Mouse (Mus musculus) forebrain, embryonic 15.5 days (tissue): ENCODE measurements at regions not wholly inside any gene's neighbourhood (a gene's known extent, or its start where the extent isn't known, plus 50 kb on each side); places are given as distances from the start of the nearest gene placed in this dataset.
A peak's percentile ranks its signal among the peaks of the same experiment; 100 is the strongest.

Experiments
- ATAC-seq: fragments of 200-750 bp; cut with Nextera tagmentation; replicated peaks from 2 replicates; pipeline ENCODE4 v1.8.0; 2017; ENCODE audit warnings: mild to moderate bottlenecking, moderate TSS enrichment, moderate library complexity
- H3K27ac ChIP-seq: fragments of 300-500 bp; sonication (generic); replicated peaks from 2 replicates; pipeline ENCODE4 v1.5.1; 2015; ENCODE audit warnings: mild to moderate bottlenecking, inconsistent platforms
- H3K27me3 ChIP-seq: fragments of 300-500 bp; sonication (generic); 2 replicates; pipeline ENCODE4 v1.6.1; 2015; ENCODE audit warnings: inconsistent platforms
- H3K36me3 ChIP-seq: fragments of 300-500 bp; sonication (generic); 2 replicates; pipeline ENCODE4 v1.6.1; 2015; ENCODE audit warnings: mild to moderate bottlenecking, inconsistent platforms
- H3K4me1 ChIP-seq: fragments of 300-500 bp; sonication (generic); 2 replicates; pipeline ENCODE4 v1.6.1; 2015; ENCODE audit warnings: inconsistent platforms
- H3K4me2 ChIP-seq: fragments of 300-500 bp; sonication (generic); replicated peaks from 2 replicates; pipeline ENCODE4 v1.6.1; 2015; ENCODE audit warnings: mild to moderate bottlenecking, inconsistent platforms
- H3K4me3 ChIP-seq: fragments of 300-500 bp; sonication (generic); 2 replicates; pipeline ENCODE4 v1.5.1; 2015; ENCODE audit warnings: mild to moderate bottlenecking, inconsistent platforms
- H3K9ac ChIP-seq: fragments of 300-500 bp; sonication (generic); replicated peaks from 2 replicates; pipeline ENCODE4 v1.6.1; 2015; ENCODE audit warnings: mild to moderate bottlenecking, inconsistent platforms
- H3K9me3 ChIP-seq: fragments of 300-500 bp; sonication (generic); 2 replicates; pipeline ENCODE4 v1.6.1; 2016; ENCODE audit warnings: inconsistent platforms
- WGBS: fragments of 180-500 bp; shearing (Covaris S2); methylation state at CpG from one replicate; pipeline ENCODE4 v1.1.7; 2015; ENCODE audit warnings: mixed read lengths; 5-methylcytosine and 5-hydroxymethylcytosine counted together

- Histone ChIP-seq H3K9me3 (no peaks in the 10 kb centered on the region), H3K4me3 (no peak overlapping the region), H3K27me3 (peaks cover 11% of the 10 kb centered on the region), H3K4me2 (no peak overlapping the region), H3K4me1 (peaks cover 10% of the 10 kb centered on the region; the same call in 1 of the 2 replicates), H3K27ac (no peak overlapping the region), H3K9ac (no peak overlapping the region), H3K36me3 (no peaks in the 10 kb centered on the region)
- no peak for ATAC-seq
- 80% methylated on average over 5 of the region's 5 CpGs for WGBS
Observed at GRCm38 (mm10) chr6:28986756-28987155, 73.3 kb upstream of the Lep start.

- Histone ChIP-seq H3K9me3 (no peaks in the 10 kb centered on the region), H3K9ac (no peak overlapping the region), H3K4me3 (no peak overlapping the region), H3K4me2 (no peak overlapping the region), H3K27ac (no peak overlapping the region), H3K27me3 (peaks cover 7% of the 10 kb centered on the region; the same call in 1 of the 2 replicates), H3K4me1 (peaks cover 5% of the 10 kb centered on the region; the same call in 1 of the 2 replicates), H3K36me3 (no peaks in the 10 kb centered on the region)
- no peak for ATAC-seq
- WGBS: 64% methylated on average over 7 of the region's 7 CpGs
Observed at GRCm38 (mm10) chr6:28987386-28987785, 72.6 kb upstream of the Lep start.

- Histone ChIP-seq H3K9ac (no peak overlapping the region), H3K36me3 (no peaks in the 10 kb centered on the region), H3K4me2 (no peak overlapping the region), H3K27ac (no peak overlapping the region), H3K9me3 (no peaks in the 10 kb centered on the region), H3K27me3 (no peaks in the 10 kb centered on the region), H3K4me3 (no peak overlapping the region), H3K4me1 (0 out of 2 replicates have a peak, but pooled peaks cover 3% of the 10 kb centered on the region)
- 56% methylated on average over 10 of the region's 10 CpGs for WGBS
- peak; percentile 29; the same call in 1 of the 2 replicates for ATAC-seq
Observed at GRCm38 (mm10) chr6:28989433-28989832, 70.6 kb upstream of the Lep start.

- Histone ChIP-seq H3K4me1 (0 out of 2 replicates have a peak, but pooled peaks cover 3% of the 10 kb centered on the region), H3K9ac (no peak overlapping the region), H3K4me3 (no peak overlapping the region), H3K4me2 (no peak overlapping the region), H3K9me3 (no peaks in the 10 kb centered on the region), H3K36me3 (no peaks in the 10 kb centered on the region), H3K27me3 (no peaks in the 10 kb centered on the region), H3K27ac (no peak overlapping the region)
- WGBS: 73% methylated on average over 5 of the region's 5 CpGs
- ATAC-seq: no peak
Observed at GRCm38 (mm10) chr6:28990210-28990609, 69.8 kb upstream of the Lep start.

GRCm38 (mm10) chr6:28994481-28994880 lies 65.5 kb upstream of the Lep start:
- no peaks in the 10 kb centered on the region for H3K9me3 ChIP-seq
- H3K4me2 ChIP-seq: no peak overlapping the region
- no peak for ATAC-seq
- H3K36me3 ChIP-seq: no peaks in the 10 kb centered on the region
- H3K4me3 ChIP-seq: no peak overlapping the region
- no peak overlapping the region for H3K9ac ChIP-seq
- 84% methylated on average over 4 of the region's 4 CpGs for WGBS
- no peak overlapping the region for H3K27ac ChIP-seq
- H3K27me3 ChIP-seq: no peaks in the 10 kb centered on the region
- H3K4me1 ChIP-seq: 0 out of 2 replicates have a peak, but pooled peaks cover 3% of the 10 kb centered on the region

GRCm38 (mm10) chr6:28995701-28996100 lies 64.3 kb upstream of the Lep start:
- Histone ChIP-seq H3K27ac (no peak overlapping the region), H3K36me3 (no peaks in the 10 kb centered on the region), H3K4me1 (no peaks in the 10 kb centered on the region), H3K4me2 (no peak overlapping the region), H3K9me3 (no peaks in the 10 kb centered on the region), H3K4me3 (no peak overlapping the region), H3K27me3 (no peaks in the 10 kb centered on the region), H3K9ac (no peak overlapping the region)
- WGBS: 50% methylated on average over 10 of the region's 10 CpGs
- ATAC-seq: no peak

GRCm38 (mm10) chr6:28999386-29000094 lies 60.5 kb upstream of the Lep start:
- 78% methylated on average over 10 of the region's 10 CpGs for WGBS
- no peak for ATAC-seq
- Histone ChIP-seq H3K4me3 (no peak overlapping the region), H3K4me1 (no peaks in the 10 kb centered on the region), H3K36me3 (no peaks in the 10 kb centered on the region), H3K9me3 (no peaks in the 10 kb centered on the region), H3K27ac (no peak overlapping the region), H3K27me3 (no peaks in the 10 kb centered on the region), H3K4me2 (no peak overlapping the region), H3K9ac (no peak overlapping the region)

- Histone ChIP-seq H3K4me3 (no peak overlapping the region), H3K9ac (no peak overlapping the region), H3K27ac (no peak overlapping the region), H3K4me1 (no peaks in the 10 kb centered on the region), H3K9me3 (no peaks in the 10 kb centered on the region), H3K27me3 (no peaks in the 10 kb centered on the region), H3K4me2 (no peak overlapping the region), H3K36me3 (no peaks in the 10 kb centered on the region)
- no peak for ATAC-seq
- 76% methylated on average over 10 of the region's 10 CpGs for WGBS
Observed at GRCm38 (mm10) chr6:29002141-29002540, 57.9 kb upstream of the Lep start.

GRCm38 (mm10) chr6:29002811-29003210 lies 57.2 kb upstream of the Lep start:
- Histone ChIP-seq H3K27me3 (no peaks in the 10 kb centered on the region), H3K9ac (no peak overlapping the region), H3K27ac (no peak overlapping the region), H3K4me1 (no peaks in the 10 kb centered on the region), H3K4me3 (no peak overlapping the region), H3K4me2 (no peak overlapping the region), H3K36me3 (no peaks in the 10 kb centered on the region), H3K9me3 (no peaks in the 10 kb centered on the region)
- WGBS: 56% methylated on average over 8 of the region's 8 CpGs
- no peak for ATAC-seq

GRCm38 (mm10) chr6:29005803-29006202 lies 54.2 kb upstream of the Lep start:
- WGBS: 70% methylated on average over 5 of the region's 5 CpGs
- no peaks in the 10 kb centered on the region for H3K36me3 ChIP-seq

More at GRCm38 (mm10) chr6:29005803-29006202, 54.2 kb upstream of the Lep start:
- no peak overlapping the region for H3K27ac ChIP-seq
- no peak overlapping the region for H3K4me2 ChIP-seq
- H3K27me3 ChIP-seq: no peaks in the 10 kb centered on the region
- H3K4me3 ChIP-seq: no peak overlapping the region
- no peaks in the 10 kb centered on the region for H3K9me3 ChIP-seq
- no peaks in the 10 kb centered on the region for H3K4me1 ChIP-seq
- H3K9ac ChIP-seq: no peak overlapping the region
- no peak for ATAC-seq
